Mouse (Mus musculus): ENCODE data around the gene Trap1a. TPM values are rescaled to one million over a fixed set of nuclear protein-coding genes. Genes with fewer than 3 reads are reported as not detected.
"Not testable (repeated sequence)": the region's sequence is repeated elsewhere in the genome, so short reads cannot be mapped to it uniquely, and the experiment has no call there.

Trap1a gene
- polyA plus RNA-seq (2015; fragmentation: Nextera tagmentation; extraction: Ambion mirVana), result not detected in 2 replicates

GRCm38 (mm10) chrX:139333263-139333994, at the start of gene Trap1a:
TSS of gene Trap1a (plus strand) at chrX:139333683.
- Histone ChIP-seq H3K4me2 (no peak within 1 kb of the TSS), H3K4me3 (no peak within 1 kb of the TSS), H3K9me3 (no peaks in the 10 kb centered on the region), H3K27ac (no peak within 1 kb of the TSS), H3K9ac (no peak within 1 kb of the TSS), H3K4me1 (no peaks in the 10 kb centered on the region), H3K36me3 (no peaks in the 10 kb centered on the region), H3K27me3 (no peaks in the 10 kb centered on the region)
- no peak for ATAC-seq (ENCODE audit: borderline replicate concordance, extremely low read depth, low FRiP score, low TSS enrichment)
- WGBS, result 90% methylated on average over 24 of the region's 24 CpGs

DNA sequence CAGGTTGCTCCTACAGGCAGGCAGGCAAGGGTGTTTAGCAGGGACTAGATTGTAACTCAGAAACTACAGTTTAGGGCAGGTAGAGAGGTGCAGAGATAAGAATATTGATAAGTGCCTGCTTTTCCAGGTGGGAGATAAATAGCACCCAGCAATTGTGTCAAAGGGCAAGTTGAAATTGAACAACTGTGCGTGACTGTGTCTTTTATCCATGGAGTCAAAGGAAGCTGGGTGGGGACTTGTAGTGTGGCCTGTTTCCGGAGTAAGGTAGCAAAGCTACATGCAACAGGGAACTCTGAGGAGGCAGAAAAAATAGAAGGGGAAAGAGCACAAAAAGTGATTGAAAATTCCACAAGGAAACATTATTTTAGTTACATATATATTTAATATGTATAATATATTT, 40.4 kb upstream of the Trap1a start:
- 70% methylated on average over 2 of the region's 2 CpGs for WGBS
- Histone ChIP-seq H3K4me1 (no peaks in the 10 kb centered on the region), H3K27ac (no peak overlapping the region), H3K27me3 (no peaks in the 10 kb centered on the region), H3K4me3 (no peak overlapping the region), H3K4me2 (no peak overlapping the region), H3K36me3 (no peaks in the 10 kb centered on the region), H3K9ac (no peak overlapping the region), H3K9me3 (no peaks in the 10 kb centered on the region)
- no peak for ATAC-seq (ENCODE audit: borderline replicate concordance, extremely low read depth, low FRiP score, low TSS enrichment)

DNA sequence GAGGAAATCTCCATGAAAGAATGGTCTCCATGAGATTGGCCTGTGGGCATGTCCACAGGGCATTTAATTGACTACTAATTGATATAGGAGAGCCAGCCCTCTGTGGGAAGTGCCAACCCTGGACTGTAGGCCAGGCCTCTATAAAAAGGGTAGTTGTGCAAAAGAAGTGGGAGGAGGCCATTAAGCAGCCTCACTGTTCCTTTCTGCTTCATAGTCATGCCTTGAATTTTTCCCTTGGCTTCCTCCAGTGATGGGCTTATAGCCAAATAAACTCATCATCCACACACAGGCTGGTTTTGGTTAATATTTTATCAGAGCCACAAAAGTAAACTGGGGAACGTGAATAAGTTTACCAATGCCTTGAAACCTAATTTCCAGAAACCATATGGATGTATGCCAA, 38.2 kb upstream of the Trap1a start:
- H3K4me3 ChIP-seq, result no peak overlapping the region
- 25% methylated on average over 1 of the region's 1 CpGs for WGBS
- no peaks in the 10 kb centered on the region for H3K4me1 ChIP-seq
- H3K36me3 ChIP-seq, result no peaks in the 10 kb centered on the region
- ATAC-seq (ENCODE audit: borderline replicate concordance, extremely low read depth, low FRiP score, low TSS enrichment), result no peak
- no peak overlapping the region for H3K4me2 ChIP-seq
- H3K9me3 ChIP-seq, result no peaks in the 10 kb centered on the region
- H3K27ac ChIP-seq, result no peak overlapping the region
- no peaks in the 10 kb centered on the region for H3K27me3 ChIP-seq
- no peak overlapping the region for H3K9ac ChIP-seq

DNA sequence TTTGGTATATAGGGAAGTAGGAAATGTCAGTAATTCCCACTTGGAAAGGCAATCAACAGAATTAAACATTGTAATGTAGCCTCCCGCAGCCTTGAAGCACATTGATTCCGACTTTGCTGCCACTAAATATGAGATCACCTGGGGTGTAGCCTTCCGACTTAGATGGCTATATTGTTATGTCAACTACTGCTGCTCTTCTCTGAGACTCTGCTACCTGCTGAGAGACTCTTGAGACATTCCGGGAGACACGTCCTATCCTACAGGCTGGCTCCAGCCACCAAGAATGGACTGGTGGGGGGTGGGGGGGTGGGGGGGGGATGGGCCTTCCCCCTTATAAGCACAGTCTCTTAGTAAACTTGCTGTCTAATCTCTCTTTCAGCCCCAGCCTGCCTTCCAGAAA, 16.1 kb upstream of the Trap1a start:
- not testable (repeated sequence) for H3K4me3 ChIP-seq; H3K4me1 ChIP-seq; H3K27me3 ChIP-seq; H3K4me2 ChIP-seq; ATAC-seq (ENCODE audit: borderline replicate concordance, extremely low read depth, low FRiP score, low TSS enrichment); H3K36me3 ChIP-seq; H3K9ac ChIP-seq; H3K27ac ChIP-seq; H3K9me3 ChIP-seq
- 66% methylated on average over 5 of the region's 5 CpGs for WGBS

DNA sequence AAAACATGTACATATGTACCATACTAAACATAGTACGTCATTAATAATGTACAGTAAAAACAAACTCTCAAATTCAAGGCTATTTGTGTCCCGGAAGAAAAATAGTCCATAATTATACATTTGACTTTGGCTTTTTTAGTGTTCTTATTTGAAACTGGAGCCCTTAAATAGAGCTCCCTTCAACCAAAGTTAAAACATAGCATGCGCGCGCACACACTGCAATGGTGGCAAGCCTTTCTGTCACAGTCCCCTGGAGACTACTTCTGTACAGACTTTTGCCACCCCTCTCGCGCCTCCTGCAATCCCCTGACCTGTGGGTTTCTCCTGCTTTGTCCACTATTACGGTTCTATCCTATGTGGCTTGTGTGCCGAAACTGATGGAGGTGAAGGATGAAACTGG, 900 bp upstream of the Trap1a start:
- H3K27me3 ChIP-seq, result no peaks in the 10 kb centered on the region
- WGBS, result 91% methylated on average over 9 of the region's 9 CpGs
- no peak for ATAC-seq (ENCODE audit: borderline replicate concordance, extremely low read depth, low FRiP score, low TSS enrichment)

GRCm38 (mm10) chrX:139334504-139335418, 1.3 kb downstream of the Trap1a start:
- WGBS, result 78% methylated on average over 12 of the region's 14 CpGs
- no peaks in the 10 kb centered on the region for H3K9me3 ChIP-seq
- ATAC-seq (ENCODE audit: borderline replicate concordance, extremely low read depth, low FRiP score, low TSS enrichment), result no peak

More for the DNA sequence above, 900 bp upstream of the Trap1a start:
- no peak overlapping the region for H3K4me3 ChIP-seq
- no peaks in the 10 kb centered on the region for H3K9me3 ChIP-seq
- no peak overlapping the region for H3K27ac ChIP-seq
- H3K36me3 ChIP-seq, result no peaks in the 10 kb centered on the region
- H3K4me1 ChIP-seq, result no peaks in the 10 kb centered on the region
- no peak overlapping the region for H3K9ac ChIP-seq
- no peak overlapping the region for H3K4me2 ChIP-seq

GRCm38 (mm10) chrX:139335419-139336074, 2.1 kb downstream of the Trap1a start:
- no peaks in the 10 kb centered on the region for H3K27me3 ChIP-seq
- H3K9ac ChIP-seq, result no peak overlapping the region
- H3K27ac ChIP-seq, result no peak overlapping the region
- H3K4me2 ChIP-seq, result no peak overlapping the region
- H3K9me3 ChIP-seq, result no peaks in the 10 kb centered on the region
- WGBS, result 41% methylated on average over 3 of the region's 3 CpGs
- H3K4me1 ChIP-seq, result no peaks in the 10 kb centered on the region
- H3K36me3 ChIP-seq, result no peaks in the 10 kb centered on the region
- H3K4me3 ChIP-seq, result no peak overlapping the region
- ATAC-seq (ENCODE audit: borderline replicate concordance, extremely low read depth, low FRiP score, low TSS enrichment), result peak; percentile 35; the same call in 1 of the 2 replicates

More at GRCm38 (mm10) chrX:139334504-139335418, 1.3 kb downstream of the Trap1a start:
- no peak overlapping the region for H3K27ac ChIP-seq
- H3K9ac ChIP-seq, result no peak overlapping the region
- H3K4me3 ChIP-seq, result no peak overlapping the region
- H3K4me2 ChIP-seq, result no peak overlapping the region
- no peaks in the 10 kb centered on the region for H3K4me1 ChIP-seq
- H3K36me3 ChIP-seq, result no peaks in the 10 kb centered on the region
- no peaks in the 10 kb centered on the region for H3K27me3 ChIP-seq

- no peak for ATAC-seq (ENCODE audit: borderline replicate concordance, extremely low read depth, low FRiP score, low TSS enrichment)
- 90% methylated on average over 4 of the region's 4 CpGs for WGBS
- Histone ChIP-seq H3K36me3 (no peaks in the 10 kb centered on the region), H3K27ac (no peak overlapping the region), H3K4me1 (no peaks in the 10 kb centered on the region), H3K4me3 (no peak overlapping the region), H3K27me3 (no peaks in the 10 kb centered on the region), H3K9ac (no peak overlapping the region), H3K4me2 (no peak overlapping the region), H3K9me3 (no peaks in the 10 kb centered on the region)
These were observed 6.1 kb downstream of the Trap1a start for GRCm38 (mm10) chrX:139339553-139339952.

- no peaks in the 10 kb centered on the region for H3K9me3 ChIP-seq
- H3K4me1 ChIP-seq, result no peaks in the 10 kb centered on the region
- no peak overlapping the region for H3K9ac ChIP-seq
- no peak overlapping the region for H3K4me2 ChIP-seq
- no peak overlapping the region for H3K27ac ChIP-seq
- H3K36me3 ChIP-seq, result no peaks in the 10 kb centered on the region
- ATAC-seq (ENCODE audit: borderline replicate concordance, extremely low read depth, low FRiP score, low TSS enrichment), result no peak
- H3K4me3 ChIP-seq, result no peak overlapping the region
- no peaks in the 10 kb centered on the region for H3K27me3 ChIP-seq
- WGBS, result 68% methylated on average over 2 of the region's 2 CpGs
These were observed 7.7 kb downstream of the Trap1a start for GRCm38 (mm10) chrX:139341185-139341584.

DNA sequence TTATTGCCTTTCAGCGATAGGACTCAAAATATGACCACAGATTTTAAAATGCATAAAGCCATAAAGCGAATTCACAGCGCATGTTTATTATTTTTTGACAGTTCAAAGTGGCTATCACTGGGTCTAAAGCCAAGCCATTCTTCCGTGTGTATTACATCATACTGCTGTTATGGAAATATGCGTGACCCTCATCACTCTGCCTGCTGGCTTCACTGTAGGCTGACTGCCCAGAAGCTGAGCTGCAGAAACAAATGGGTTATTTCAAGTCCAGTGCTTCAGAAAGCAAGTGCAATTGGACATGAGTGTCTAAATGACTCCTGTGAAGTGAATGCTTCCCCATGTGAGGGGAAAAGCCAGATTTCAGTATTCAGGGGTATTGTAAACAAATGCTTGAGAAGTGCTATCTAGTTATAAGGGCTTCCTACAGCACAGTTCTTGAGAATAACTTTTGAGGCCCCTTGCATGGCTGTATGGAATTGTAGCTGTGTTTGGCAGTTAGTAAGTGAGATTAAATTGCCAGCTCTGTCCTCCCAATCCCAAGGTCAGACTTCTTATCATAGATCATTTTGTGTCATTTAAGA, 18.8 kb downstream of the Trap1a start:
- H3K9ac ChIP-seq, result no peak overlapping the region
- H3K4me1 ChIP-seq, result no peaks in the 10 kb centered on the region
- no peaks in the 10 kb centered on the region for H3K36me3 ChIP-seq
- no peaks in the 10 kb centered on the region for H3K9me3 ChIP-seq
- H3K4me3 ChIP-seq, result no peak overlapping the region
- peak; percentile 93; the same call in 1 of the 2 replicates for ATAC-seq (ENCODE audit: borderline replicate concordance, extremely low read depth, low FRiP score, low TSS enrichment)
- WGBS, result 50% methylated on average over 5 of the region's 5 CpGs
- H3K4me2 ChIP-seq, result no peak overlapping the region
- H3K27me3 ChIP-seq, result no peaks in the 10 kb centered on the region; the same call in 1 of the 2 replicates
- H3K27ac ChIP-seq, result no peak overlapping the region

- H3K36me3 ChIP-seq, result no peaks in the 10 kb centered on the region
- no peaks in the 10 kb centered on the region for H3K4me1 ChIP-seq
- peak; percentile 74; the same call in 1 of the 2 replicates for ATAC-seq (ENCODE audit: borderline replicate concordance, extremely low read depth, low FRiP score, low TSS enrichment)
- no peak overlapping the region for H3K9ac ChIP-seq
- 0 out of 2 replicates have a peak overlapping the region, but pooled peaks have one; percentile 10 for H3K4me3 ChIP-seq
- no peaks in the 10 kb centered on the region for H3K9me3 ChIP-seq
- WGBS, result 40% methylated on average over 7 of the region's 7 CpGs
- H3K27me3 ChIP-seq, result no peaks in the 10 kb centered on the region
- H3K27ac ChIP-seq, result peak overlapping the region; percentile 55
- peak overlapping the region; percentile 3; the same call in 1 of the 2 replicates for H3K4me2 ChIP-seq
These were observed 24.3 kb downstream of the Trap1a start for GRCm38 (mm10) chrX:139357639-139358260.
